Mouse (Mus musculus) midbrain, embryonic 15.5 days (tissue): ENCODE data around the gene Ackr1. TPM values are rescaled to one million over a fixed set of nuclear protein-coding genes. Genes with fewer than 3 reads are reported as not detected.

Source experiments
- ATAC-seq: fragments of 200-750 bp; cut with Nextera tagmentation; replicated peaks from 2 replicates; pipeline ENCODE4 v1.8.0; 2017; ENCODE audit warnings: moderate TSS enrichment
- H3K27ac ChIP-seq: fragments of 300-500 bp; sonication (generic); 2 replicates; pipeline ENCODE4 v1.5.1; 2015; ENCODE audit warnings: mild to moderate bottlenecking, inconsistent platforms
- H3K27me3 ChIP-seq: fragments of 300-500 bp; sonication (generic); replicated peaks from 2 replicates; pipeline ENCODE4 v1.6.1; 2015; ENCODE audit warnings: inconsistent platforms
- H3K36me3 ChIP-seq: fragments of 300-500 bp; sonication (generic); replicated peaks from 2 replicates; pipeline ENCODE4 v1.6.1; 2015; ENCODE audit warnings: inconsistent platforms
- H3K4me1 ChIP-seq: fragments of 300-500 bp; sonication (generic); 2 replicates; pipeline ENCODE4 v1.6.1; 2015; ENCODE audit warnings: inconsistent platforms
- H3K4me2 ChIP-seq: fragments of 300-500 bp; sonication (generic); 2 replicates; pipeline ENCODE4 v1.6.1; 2015; ENCODE audit warnings: inconsistent platforms, mild to moderate bottlenecking, moderate library complexity
- H3K4me3 ChIP-seq: fragments of 300-500 bp; sonication (generic); 2 replicates; pipeline ENCODE4 v1.5.1; 2015; ENCODE audit warnings: mild to moderate bottlenecking, inconsistent platforms
- H3K9ac ChIP-seq: fragments of 300-500 bp; sonication (generic); 2 replicates; pipeline ENCODE4 v1.6.1; 2015; ENCODE audit warnings: mild to moderate bottlenecking, inconsistent platforms
- H3K9me3 ChIP-seq: fragments of 300-500 bp; sonication (generic); 2 replicates; pipeline ENCODE4 v1.6.1; 2016; ENCODE audit warnings: inconsistent platforms
- WGBS: fragments of 180-500 bp; shearing (Covaris S2); methylation state at CpG from one replicate; pipeline ENCODE4 v1.1.7; 2015; ENCODE audit warnings: mixed read lengths; 5-methylcytosine and 5-hydroxymethylcytosine counted together
- polyA plus RNA-seq: library from polyadenylated mRNA; unstranded; fragments of >200 nt; fragmentation: Nextera tagmentation; extraction: Ambion mirVana; gene quantifications from 2 replicates; pipeline ENCODE4 v1.2.1, GENCODE M21; 2015

The Ackr1 gene
- polyA plus RNA-seq, 1 experiment from 2014 or later, result 22.4 TPM

DNA sequence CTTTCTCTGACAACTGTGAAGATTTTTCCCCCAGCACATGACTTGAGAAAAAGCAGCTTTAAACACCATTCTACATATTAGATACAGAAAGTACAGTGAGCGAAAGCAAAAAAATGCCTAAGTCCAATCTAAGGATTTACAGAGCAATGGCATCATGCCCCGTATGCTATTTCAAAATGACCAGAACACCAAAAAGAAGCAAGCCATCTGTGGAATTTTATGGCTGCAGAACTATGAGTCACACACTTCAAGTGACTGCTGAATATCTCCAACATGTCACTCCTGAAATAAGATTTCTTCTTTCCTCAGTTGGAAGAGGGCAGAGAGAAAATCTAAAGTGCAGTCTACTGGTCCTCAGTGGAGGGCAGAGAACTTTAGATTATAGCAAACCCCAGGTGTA lies 29.9 kb upstream of the Ackr1 start:
- H3K9me3 ChIP-seq, result no peaks in the 10 kb centered on the region
- H3K36me3 ChIP-seq, result no peaks in the 10 kb centered on the region
- H3K4me2 ChIP-seq, result no peak overlapping the region
- no peak overlapping the region for H3K27ac ChIP-seq
- no peaks in the 10 kb centered on the region for H3K27me3 ChIP-seq
- ATAC-seq, result no peak
- no peak overlapping the region for H3K9ac ChIP-seq
- 95% methylated on average over 2 of the region's 2 CpGs for WGBS
- H3K4me3 ChIP-seq, result no peak overlapping the region
- peaks cover 60% of the 10 kb centered on the region for H3K4me1 ChIP-seq

DNA sequence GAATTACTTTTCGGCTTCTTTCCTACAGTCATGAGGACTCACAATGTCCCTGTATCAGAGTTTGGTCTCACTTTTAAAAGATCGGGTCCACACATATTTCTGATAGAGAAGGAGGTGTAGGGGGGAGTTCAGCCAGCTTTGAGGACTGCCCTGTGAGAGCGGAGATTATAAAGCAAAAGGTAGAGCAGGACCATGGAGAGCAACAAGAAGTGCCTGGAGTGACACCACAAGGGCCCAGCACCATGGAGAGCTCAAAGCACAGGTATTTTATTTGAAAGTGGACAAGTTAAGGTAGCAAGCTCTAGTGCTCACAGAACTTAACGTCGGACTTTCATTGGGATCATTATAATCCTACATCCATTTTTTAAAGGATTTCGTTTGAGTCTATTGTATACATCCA lies 28.1 kb upstream of the Ackr1 start:
- no peak for ATAC-seq
- Histone ChIP-seq H3K27ac (no peak overlapping the region), H3K4me3 (no peak overlapping the region), H3K4me2 (no peak overlapping the region), H3K9me3 (no peaks in the 10 kb centered on the region), H3K27me3 (no peaks in the 10 kb centered on the region), H3K9ac (no peak overlapping the region), H3K4me1 (peaks cover 56% of the 10 kb centered on the region), H3K36me3 (no peaks in the 10 kb centered on the region)
- WGBS, result 56% methylated on average over 6 of the region's 6 CpGs

DNA sequence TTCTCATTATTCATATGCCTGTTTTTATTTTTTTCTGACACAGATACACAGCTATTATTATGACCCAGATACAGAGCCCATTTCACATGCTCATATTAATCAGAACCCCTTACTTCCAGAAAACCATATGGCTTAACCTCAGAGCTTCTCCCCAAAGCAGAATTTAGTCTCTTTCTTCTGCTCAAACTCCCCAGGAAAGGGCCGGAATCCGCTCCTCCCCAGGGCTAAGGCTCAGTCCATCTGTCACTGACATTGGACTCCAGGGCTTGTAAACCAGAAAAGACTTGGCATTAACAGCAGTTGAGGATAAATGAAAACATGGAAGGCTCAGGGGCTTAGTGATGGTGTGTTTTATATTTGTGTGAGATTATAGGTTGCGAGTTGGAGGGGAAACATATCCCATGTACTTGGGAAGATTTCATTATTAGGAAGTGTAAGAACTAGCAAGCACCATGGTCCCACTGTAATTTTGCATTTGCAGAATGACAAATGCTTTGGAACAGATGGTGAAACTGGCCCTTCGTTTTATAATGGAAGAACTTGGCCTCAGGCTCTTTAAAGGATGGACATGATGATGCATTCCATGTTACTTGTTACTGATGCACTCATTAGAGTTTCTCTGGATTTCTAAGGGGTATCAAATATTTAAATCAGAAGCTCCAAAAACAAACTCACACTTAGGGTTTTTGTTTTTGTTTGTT lies 26.2 kb upstream of the Ackr1 start:
- Histone ChIP-seq H3K4me2 (no peak overlapping the region), H3K9ac (no peak overlapping the region), H3K4me1 (peaks cover 44% of the 10 kb centered on the region), H3K27ac (no peak overlapping the region), H3K4me3 (no peak overlapping the region), H3K36me3 (no peaks in the 10 kb centered on the region), H3K9me3 (no peaks in the 10 kb centered on the region), H3K27me3 (no peaks in the 10 kb centered on the region)
- ATAC-seq, result no peak
- WGBS, result 39% methylated on average over 4 of the region's 4 CpGs

DNA sequence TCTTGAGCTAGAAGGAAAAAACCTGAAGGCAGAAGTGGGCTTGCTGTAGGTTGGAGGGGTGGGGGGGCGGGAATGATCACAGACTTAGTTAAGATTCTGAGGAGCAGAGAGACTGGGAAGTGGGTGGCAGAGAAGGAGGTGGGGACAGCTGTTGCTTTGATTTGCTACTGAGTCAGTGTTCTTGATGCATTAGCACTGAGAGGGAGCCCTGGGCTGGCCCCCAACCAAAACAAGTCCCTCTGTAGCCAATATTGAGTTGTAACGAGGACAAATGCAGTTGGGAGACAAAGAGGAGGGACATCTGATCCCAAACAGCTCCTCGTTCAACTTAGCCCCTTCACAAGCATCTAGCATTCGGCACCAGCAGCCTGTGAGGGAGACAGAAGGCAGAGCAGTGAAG lies 24.2 kb upstream of the Ackr1 start:
- no peaks in the 10 kb centered on the region for H3K27me3 ChIP-seq
- no peak overlapping the region for H3K9ac ChIP-seq
- no peaks in the 10 kb centered on the region for H3K36me3 ChIP-seq
- no peak overlapping the region for H3K4me2 ChIP-seq
- no peaks in the 10 kb centered on the region for H3K9me3 ChIP-seq
- H3K27ac ChIP-seq, result 0 out of 2 replicates have a peak overlapping the region, but pooled peaks have one; percentile 3
- peaks cover 28% of the 10 kb centered on the region for H3K4me1 ChIP-seq
- WGBS, result 40% methylated on average over 4 of the region's 4 CpGs
- no peak; the same call in 1 of the 2 replicates for ATAC-seq
- no peak overlapping the region for H3K4me3 ChIP-seq

DNA sequence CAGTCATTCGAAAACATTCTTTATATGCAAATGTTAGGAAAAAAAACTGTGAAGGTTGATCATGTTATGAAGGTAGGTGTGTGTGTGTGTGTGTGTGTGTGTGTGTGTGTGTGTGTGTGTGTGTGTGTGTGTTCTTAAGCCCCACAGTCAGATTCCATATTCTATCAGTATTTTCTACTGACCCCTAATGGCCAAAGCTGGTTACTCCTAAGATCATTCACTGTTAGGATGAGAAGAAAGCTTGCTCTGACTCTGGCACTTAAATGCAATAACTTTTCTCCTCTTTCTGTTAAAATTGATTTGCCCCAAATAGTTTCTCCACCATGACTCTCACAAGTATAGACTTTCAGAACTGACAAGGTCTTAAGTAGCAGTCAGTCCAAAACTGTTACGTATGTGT lies 23.1 kb upstream of the Ackr1 start:
- Histone ChIP-seq H3K27me3 (no peaks in the 10 kb centered on the region), H3K27ac (no peak overlapping the region), H3K4me2 (no peak overlapping the region), H3K4me3 (no peak overlapping the region), H3K4me1 (peaks cover 27% of the 10 kb centered on the region), H3K9me3 (no peaks in the 10 kb centered on the region), H3K9ac (no peak overlapping the region), H3K36me3 (no peaks in the 10 kb centered on the region)
- WGBS, result 93% methylated on average over 2 of the region's 2 CpGs
- ATAC-seq, result no peak

DNA sequence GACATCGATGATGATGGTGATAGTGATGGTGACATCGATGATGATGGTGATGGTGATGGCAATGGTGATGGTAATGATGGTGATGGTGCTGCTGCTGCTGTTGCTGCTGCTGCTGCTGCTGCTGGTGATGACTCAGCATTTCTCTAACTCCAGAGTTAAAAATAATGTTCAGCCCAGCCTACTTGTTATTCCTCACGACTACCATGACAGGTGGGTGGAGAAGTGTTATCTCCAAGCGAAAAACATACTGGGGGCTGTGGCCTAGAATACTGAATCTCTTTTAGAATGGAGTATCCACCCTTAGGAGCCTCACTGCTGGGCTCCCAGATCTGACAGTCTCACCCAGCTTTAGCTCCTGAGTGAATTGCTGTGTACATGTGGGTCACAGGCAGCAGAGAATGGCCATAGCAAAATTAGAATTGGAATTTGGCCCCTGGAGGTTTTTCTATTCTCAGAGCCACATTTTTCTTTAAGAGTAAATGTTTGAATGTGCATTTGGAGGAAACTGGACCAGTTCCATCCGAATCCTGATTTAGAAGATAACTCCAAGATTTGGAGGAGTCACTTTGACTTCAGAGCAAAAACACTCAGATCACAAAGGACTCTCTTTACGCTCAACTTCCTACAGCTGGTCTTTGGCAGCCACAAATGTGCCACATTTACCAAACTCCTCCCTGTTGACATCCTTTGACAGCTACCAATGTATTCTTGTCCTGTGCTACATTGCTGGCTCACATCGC lies 21.7 kb upstream of the Ackr1 start:
- H3K4me2 ChIP-seq, result no peak overlapping the region
- H3K9ac ChIP-seq, result no peak overlapping the region
- 77% methylated on average over 7 of the region's 7 CpGs for WGBS
- no peak for ATAC-seq
- H3K9me3 ChIP-seq, result no peaks in the 10 kb centered on the region
- H3K4me3 ChIP-seq, result no peak overlapping the region
- H3K27me3 ChIP-seq, result no peaks in the 10 kb centered on the region
- H3K27ac ChIP-seq, result no peak overlapping the region
- no peaks in the 10 kb centered on the region for H3K36me3 ChIP-seq
- H3K4me1 ChIP-seq, result peaks cover 22% of the 10 kb centered on the region

DNA sequence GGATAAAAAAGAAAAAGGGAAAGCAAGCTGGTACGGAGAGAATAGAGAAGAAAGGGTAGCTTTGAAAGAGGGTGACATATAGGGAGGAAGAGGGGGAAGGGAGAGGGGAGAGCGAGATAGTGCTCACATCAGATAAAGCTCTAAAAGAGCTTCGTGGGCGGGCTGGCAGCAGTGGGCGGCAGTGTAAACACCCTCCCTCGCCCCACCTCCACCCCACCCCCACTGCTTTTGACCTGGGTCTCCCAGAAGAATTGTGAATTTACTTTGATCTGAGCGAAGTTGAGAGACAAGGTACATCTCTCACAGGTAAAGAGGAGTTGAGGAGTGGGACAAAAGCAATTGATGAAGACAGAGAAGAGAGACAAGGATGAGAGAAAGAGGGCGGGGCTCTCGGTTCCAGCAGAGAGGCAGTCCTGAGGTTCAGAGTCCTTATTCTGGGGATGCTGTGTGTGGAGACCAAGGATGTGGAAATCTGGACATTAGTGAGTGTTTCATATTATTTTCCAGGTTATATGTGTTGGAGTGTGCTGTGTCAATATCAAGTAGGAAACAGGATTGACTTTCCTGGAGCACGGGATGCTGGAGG lies 16.9 kb upstream of the Ackr1 start, which contains the start of gene Aim2:
Gene Aim2, plus strand, starts transcription at position 508 of the 586 bp plus-strand sequence.
- Histone ChIP-seq H3K4me2 (peak within 1 kb of the TSS; percentile 36), H3K36me3 (peaks cover 8% of the 10 kb centered on the region; the same call in 1 of the 2 replicates), H3K4me1 (peaks cover 12% of the 10 kb centered on the region), H3K27ac (no peak within 1 kb of the TSS), H3K4me3 (0 out of 2 replicates have a peak within 1 kb of the TSS, but pooled peaks have one; percentile 9), H3K9ac (no peak within 1 kb of the TSS), H3K9me3 (no peaks in the 10 kb centered on the region), H3K27me3 (no peaks in the 10 kb centered on the region)
- 10% methylated on average over 10 of the region's 10 CpGs for WGBS
- peak; percentile 63 for ATAC-seq

DNA sequence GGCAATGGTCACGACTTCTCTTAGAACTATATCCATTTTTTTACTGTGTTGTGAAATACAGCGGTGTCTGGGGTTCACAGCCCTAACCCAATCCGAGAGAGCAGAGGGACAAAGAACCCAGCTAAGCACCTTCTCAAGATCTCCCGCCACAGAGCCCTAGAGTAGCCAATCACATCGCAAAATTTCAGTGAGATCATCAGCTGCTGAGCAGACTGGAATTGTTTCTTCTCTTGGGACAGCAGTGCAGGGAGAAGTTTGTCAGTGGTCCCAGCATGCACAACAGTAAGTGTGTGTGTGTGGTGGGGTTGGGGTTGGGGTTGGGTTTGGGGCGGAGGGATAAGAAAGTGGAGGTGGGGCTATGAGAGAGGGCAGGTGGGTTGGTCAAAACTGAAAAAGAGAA lies 16.4 kb upstream of the Ackr1 start:
- peaks cover 13% of the 10 kb centered on the region; the same call in 1 of the 2 replicates for H3K36me3 ChIP-seq
- no peak overlapping the region for H3K27ac ChIP-seq
- 5% methylated on average over 6 of the region's 6 CpGs for WGBS
- no peaks in the 10 kb centered on the region for H3K9me3 ChIP-seq
- H3K27me3 ChIP-seq, result no peaks in the 10 kb centered on the region
- H3K4me1 ChIP-seq, result peaks cover 12% of the 10 kb centered on the region
- ATAC-seq, result peak; percentile 78
- H3K9ac ChIP-seq, result no peak overlapping the region
- 0 out of 2 replicates have a peak overlapping the region, but pooled peaks have one; percentile 9 for H3K4me3 ChIP-seq
- peak overlapping the region; percentile 36 for H3K4me2 ChIP-seq

DNA sequence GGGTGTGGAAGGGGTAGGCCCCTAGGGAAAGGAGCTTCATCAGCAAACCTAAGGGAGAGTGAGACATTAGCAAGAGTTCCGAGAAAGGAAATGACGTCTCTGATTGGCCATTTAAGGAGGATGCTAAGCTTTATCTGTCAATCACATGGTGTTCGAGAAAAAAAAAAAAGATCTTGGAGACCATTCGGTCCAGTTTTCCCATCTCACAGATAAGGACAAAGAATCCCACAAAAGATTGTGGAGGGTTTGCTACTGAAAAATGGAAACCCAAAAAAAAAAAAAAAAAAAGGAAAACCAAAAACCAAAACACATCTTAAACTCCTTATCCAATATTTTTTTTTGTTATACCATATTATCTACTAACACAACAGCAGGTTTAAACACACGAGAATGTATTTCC lies 15.6 kb upstream of the Ackr1 start:
- Histone ChIP-seq H3K4me2 (no peak overlapping the region), H3K27ac (no peak overlapping the region), H3K36me3 (peaks cover 16% of the 10 kb centered on the region; the same call in 1 of the 2 replicates), H3K4me1 (peaks cover 12% of the 10 kb centered on the region), H3K27me3 (no peaks in the 10 kb centered on the region), H3K9me3 (no peaks in the 10 kb centered on the region), H3K9ac (no peak overlapping the region), H3K4me3 (no peak overlapping the region)
- WGBS, result 45% methylated on average over 5 of the region's 5 CpGs
- ATAC-seq, result no peak

DNA sequence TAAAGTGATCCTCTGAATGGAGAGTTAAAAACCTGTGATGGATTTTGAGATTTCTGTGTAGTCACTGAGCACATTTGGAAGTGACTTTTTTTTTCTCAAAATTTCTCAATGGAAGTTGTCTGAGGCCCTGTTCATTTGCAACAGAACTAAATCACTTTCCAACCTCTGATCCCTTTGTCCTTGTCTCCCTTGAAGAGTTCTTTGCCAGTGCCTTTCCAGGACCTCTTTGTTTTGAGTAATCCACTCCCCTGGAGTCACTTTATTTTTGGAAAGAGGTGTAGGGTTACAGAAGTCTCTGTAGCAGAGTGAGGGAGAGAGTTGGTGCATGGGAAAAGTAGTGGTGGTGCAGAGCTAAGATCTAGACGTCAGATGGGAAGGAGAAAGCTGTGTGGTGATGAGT lies 15.0 kb upstream of the Ackr1 start:
- Histone ChIP-seq H3K9me3 (no peaks in the 10 kb centered on the region), H3K4me1 (peaks cover 12% of the 10 kb centered on the region), H3K27me3 (no peaks in the 10 kb centered on the region), H3K36me3 (peaks cover 22% of the 10 kb centered on the region; the same call in 1 of the 2 replicates), H3K9ac (no peak overlapping the region), H3K4me2 (no peak overlapping the region), H3K27ac (no peak overlapping the region), H3K4me3 (no peak overlapping the region)
- no peak for ATAC-seq
- 14% methylated on average over 1 of the region's 1 CpGs for WGBS

DNA sequence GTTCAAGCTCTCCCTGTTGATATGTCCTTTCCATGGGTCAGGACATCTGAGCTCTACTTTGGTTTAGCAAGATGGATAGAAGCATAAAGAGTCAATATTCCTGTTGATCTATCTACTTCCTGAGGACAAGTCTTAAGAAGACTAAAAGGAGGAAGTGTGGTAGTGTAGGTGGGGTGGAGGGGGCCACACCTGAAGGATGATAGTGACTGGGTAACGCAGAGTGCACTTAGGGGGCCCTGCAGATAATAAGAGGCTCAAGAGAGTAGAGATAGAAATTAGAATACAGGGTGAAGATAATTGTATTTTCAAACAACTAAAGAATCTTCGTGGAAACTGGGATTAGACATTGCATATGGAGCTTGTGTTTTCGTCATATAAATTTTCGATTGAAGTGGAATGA lies 11.6 kb upstream of the Ackr1 start:
- Histone ChIP-seq H3K9ac (no peak overlapping the region), H3K36me3 (peaks cover 42% of the 10 kb centered on the region; the same call in 1 of the 2 replicates), H3K4me2 (no peak overlapping the region), H3K9me3 (no peaks in the 10 kb centered on the region), H3K27me3 (no peaks in the 10 kb centered on the region), H3K4me3 (no peak overlapping the region), H3K4me1 (peaks cover 5% of the 10 kb centered on the region), H3K27ac (no peak overlapping the region)
- WGBS, result 88% methylated on average over 4 of the region's 4 CpGs
- no peak for ATAC-seq

DNA sequence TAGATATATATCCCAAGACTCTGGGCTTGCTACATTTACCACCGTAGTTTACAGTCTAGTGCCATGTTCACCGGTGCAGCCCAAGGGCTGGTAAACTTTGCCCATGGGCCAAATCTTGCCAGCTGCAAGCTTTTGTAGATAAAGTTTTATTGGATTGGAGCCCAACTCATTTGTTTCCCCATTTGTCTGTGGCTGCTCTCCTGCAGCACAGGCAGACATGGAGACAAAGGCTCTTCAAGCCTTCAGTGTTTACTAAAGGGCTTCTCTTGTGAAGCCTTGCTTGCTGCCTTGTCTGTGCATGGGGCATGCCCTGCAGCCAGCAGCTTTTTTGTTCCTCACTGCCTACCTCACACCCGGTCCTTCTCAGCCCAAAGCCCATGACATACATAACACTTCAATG lies 10.4 kb upstream of the Ackr1 start:
- ATAC-seq, result no peak
- 54% methylated on average over 3 of the region's 3 CpGs for WGBS
- Histone ChIP-seq H3K27me3 (no peaks in the 10 kb centered on the region), H3K9ac (no peak overlapping the region), H3K4me3 (no peak overlapping the region), H3K9me3 (no peaks in the 10 kb centered on the region), H3K4me2 (no peak overlapping the region), H3K4me1 (no peaks in the 10 kb centered on the region), H3K27ac (no peak overlapping the region), H3K36me3 (peaks cover 43% of the 10 kb centered on the region; the same call in 1 of the 2 replicates)
